Mouse (Mus musculus): ENCODE results near the gene Riok2. TPM values are rescaled to one million over a fixed set of nuclear protein-coding genes. Genes with fewer than 3 reads are reported as not detected.

The Riok2 gene
- polyA plus RNA-seq, 1 experiment, result 1.5 TPM

DNA sequence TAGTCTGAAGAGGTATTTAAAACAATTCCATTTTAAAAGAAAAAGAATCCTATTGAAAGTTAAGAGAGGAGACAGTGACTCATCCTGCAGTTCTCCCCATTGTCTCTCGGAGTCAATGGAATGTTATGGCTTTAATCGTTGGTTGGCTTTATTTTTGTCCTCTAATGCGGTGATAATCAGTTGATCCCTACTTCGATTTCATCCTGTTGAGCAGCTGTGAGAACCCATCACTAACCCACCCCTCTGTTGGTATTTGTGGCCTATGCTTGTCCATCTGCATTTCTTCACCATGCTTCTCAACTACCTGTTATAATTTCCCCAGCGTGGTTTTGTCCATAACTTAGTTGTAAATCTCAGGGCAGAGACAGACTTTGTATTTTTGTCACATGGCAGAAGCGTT, 34.0 kb downstream of the Riok2 start:
- Histone ChIP-seq H3K27ac (ENCODE audit: insufficient read depth, low read depth, low read length) (no peak overlapping the region), H3K36me3 (ENCODE audit: control insufficient read depth, insufficient read depth, low read length) (no peaks in the 10 kb centered on the region), H3K4me3 (ENCODE audit: low read depth, low read length) (no peak overlapping the region), H3K4me1 (ENCODE audit: control insufficient read depth, insufficient read depth, insufficient read length, low read length) (peaks cover 3% of the 10 kb centered on the region; the same call in 1 of the 2 replicates), H3K27me3 (ENCODE audit: control insufficient read depth, insufficient read depth, low read length) (no peaks in the 10 kb centered on the region)
- 78% methylated on average over 6 of the region's 6 CpGs for WGBS
- no peak for TF ChIP-seq CTCF (IDR thresholded peaks at IDR 0.05; ENCODE audit: extremely low read depth, insufficient read length, insufficient replicate concordance, low read depth, low read length)
- TF ChIP-seq POLR2A (IDR thresholded peaks at IDR 0.05; ENCODE audit: low read depth, low read length), result no peak

DNA sequence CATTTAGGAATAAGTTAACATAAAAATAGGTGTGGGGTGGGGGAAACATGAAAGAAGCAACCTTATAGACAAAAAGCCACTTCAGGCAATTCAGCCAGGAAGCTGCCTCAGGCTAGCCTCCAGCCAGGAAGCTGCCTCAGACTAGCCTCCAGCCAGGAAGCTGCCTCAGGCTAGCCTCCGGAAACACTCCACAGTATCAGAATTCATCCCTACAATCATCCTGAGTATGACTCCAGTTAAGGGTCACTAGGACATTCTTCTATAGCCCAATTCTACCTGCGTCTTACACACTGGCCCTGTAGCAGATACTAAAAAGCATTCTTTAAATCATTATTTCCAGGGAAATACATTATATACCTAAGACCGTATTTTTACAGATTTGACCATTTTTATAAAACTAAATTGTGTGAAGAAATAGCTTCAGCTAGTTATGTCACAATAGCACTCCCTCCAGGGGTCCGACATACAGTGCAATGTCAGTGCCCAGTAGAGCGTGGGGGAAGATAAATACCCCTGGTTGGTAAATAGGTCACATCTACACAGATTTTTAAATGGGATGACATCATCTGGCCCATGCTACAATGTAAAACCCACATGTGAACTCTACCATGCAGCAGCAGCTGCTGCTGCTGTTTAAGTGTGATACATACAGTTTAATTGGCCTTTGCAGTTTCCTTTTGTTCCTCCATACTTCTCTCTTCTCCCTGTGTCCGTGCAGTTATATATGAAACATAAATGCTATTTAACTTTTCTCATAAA, 34.8 kb downstream of the Riok2 start:
- Histone ChIP-seq H3K36me3 (ENCODE audit: control insufficient read depth, insufficient read depth, low read length) (no peaks in the 10 kb centered on the region), H3K27me3 (ENCODE audit: control insufficient read depth, insufficient read depth, low read length) (no peaks in the 10 kb centered on the region), H3K4me1 (ENCODE audit: control insufficient read depth, insufficient read depth, insufficient read length, low read length) (peaks cover 3% of the 10 kb centered on the region; the same call in 1 of the 2 replicates), H3K4me3 (ENCODE audit: low read depth, low read length) (no peak overlapping the region), H3K27ac (ENCODE audit: insufficient read depth, low read depth, low read length) (no peak overlapping the region)
- TF ChIP-seq CTCF (IDR thresholded peaks at IDR 0.05; ENCODE audit: extremely low read depth, insufficient read length, insufficient replicate concordance, low read depth, low read length) (no peak), POLR2A (IDR thresholded peaks at IDR 0.05; ENCODE audit: low read depth, low read length) (no peak)
- WGBS, result 89% methylated on average over 6 of the region's 6 CpGs

DNA sequence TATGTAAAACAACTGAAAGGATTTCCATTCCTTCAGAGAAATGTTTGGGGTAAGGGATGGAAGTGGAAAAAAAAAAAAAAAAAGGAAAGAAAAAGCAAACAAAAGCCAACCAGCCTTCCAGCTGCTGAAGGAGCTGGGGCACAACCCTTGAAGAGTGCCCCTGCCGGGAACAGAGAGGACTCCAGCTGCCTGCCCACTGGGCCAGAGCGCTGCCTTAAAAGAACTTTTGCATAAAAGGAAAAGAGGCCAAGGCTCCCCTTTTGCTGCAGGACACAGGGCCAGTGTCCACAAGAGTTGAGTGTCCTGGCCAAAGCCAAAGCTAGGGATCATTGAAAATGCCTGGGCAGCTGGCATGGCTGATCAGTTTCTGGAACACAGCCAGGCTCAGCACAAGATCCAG, 35.5 kb downstream of the Riok2 start:
- Histone ChIP-seq H3K4me1 (ENCODE audit: control insufficient read depth, insufficient read depth, insufficient read length, low read length) (peaks cover 3% of the 10 kb centered on the region; the same call in 1 of the 2 replicates), H3K27me3 (ENCODE audit: control insufficient read depth, insufficient read depth, low read length) (no peaks in the 10 kb centered on the region), H3K27ac (ENCODE audit: insufficient read depth, low read depth, low read length) (no peak overlapping the region), H3K36me3 (ENCODE audit: control insufficient read depth, insufficient read depth, low read length) (no peaks in the 10 kb centered on the region), H3K4me3 (ENCODE audit: low read depth, low read length) (no peak overlapping the region)
- 35% methylated on average over 2 of the region's 2 CpGs for WGBS
- TF ChIP-seq POLR2A (IDR thresholded peaks at IDR 0.05; ENCODE audit: low read depth, low read length) (no peak), CTCF (IDR thresholded peaks at IDR 0.05; ENCODE audit: extremely low read depth, insufficient read length, insufficient replicate concordance, low read depth, low read length) (no peak)

DNA sequence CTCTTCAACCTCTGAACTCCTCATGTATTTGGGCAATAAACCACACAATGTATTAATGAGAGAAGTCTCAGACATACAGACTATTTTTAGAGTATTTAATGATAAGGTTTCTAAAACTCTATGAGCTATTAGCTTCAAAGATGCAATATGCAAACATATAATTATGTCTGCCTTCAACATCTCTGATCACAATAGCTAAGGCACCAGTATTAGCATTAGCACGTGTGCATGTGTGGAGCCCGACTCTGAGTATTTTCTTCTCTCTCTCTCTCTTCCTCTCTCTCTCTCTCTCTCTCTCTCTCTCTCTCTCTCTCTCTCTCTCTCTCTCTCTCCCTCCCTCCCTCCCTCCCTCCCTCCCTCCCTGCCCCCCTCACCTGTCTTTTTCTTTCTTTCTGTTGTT, 37.3 kb downstream of the Riok2 start:
- no peaks in the 10 kb centered on the region for H3K4me1 ChIP-seq (ENCODE audit: control insufficient read depth, insufficient read depth, insufficient read length, low read length)
- H3K36me3 ChIP-seq (ENCODE audit: control insufficient read depth, insufficient read depth, low read length), result no peaks in the 10 kb centered on the region
- no peak overlapping the region for H3K4me3 ChIP-seq (ENCODE audit: low read depth, low read length)
- TF ChIP-seq CTCF (IDR thresholded peaks at IDR 0.05; ENCODE audit: extremely low read depth, insufficient read length, insufficient replicate concordance, low read depth, low read length) (no peak), POLR2A (IDR thresholded peaks at IDR 0.05; ENCODE audit: low read depth, low read length) (no peak)
- H3K27ac ChIP-seq (ENCODE audit: insufficient read depth, low read depth, low read length), result no peak overlapping the region
- no peaks in the 10 kb centered on the region for H3K27me3 ChIP-seq (ENCODE audit: control insufficient read depth, insufficient read depth, low read length)
- 69% methylated on average over 2 of the region's 2 CpGs for WGBS

DNA sequence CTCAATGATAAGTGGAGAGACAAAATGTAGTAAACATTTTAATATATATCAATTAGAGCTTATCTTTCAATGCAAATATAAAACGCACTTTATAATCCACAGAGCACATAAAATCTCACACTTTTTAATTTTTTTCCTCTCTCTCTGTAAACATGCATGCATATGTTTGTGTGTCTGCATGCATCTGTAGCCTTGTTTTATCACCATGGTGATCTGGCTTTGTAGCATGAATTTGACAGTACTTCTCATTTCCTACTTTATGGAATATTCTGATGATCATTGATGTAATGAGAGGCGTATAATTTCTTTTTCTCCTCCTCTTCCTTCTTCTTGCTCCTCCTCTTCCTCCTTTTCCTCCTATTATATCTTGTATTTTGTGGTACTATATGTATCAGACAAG, 38.1 kb downstream of the Riok2 start:
- no peaks in the 10 kb centered on the region for H3K36me3 ChIP-seq (ENCODE audit: control insufficient read depth, insufficient read depth, low read length)
- H3K4me3 ChIP-seq (ENCODE audit: low read depth, low read length), result no peak overlapping the region
- no peak for TF ChIP-seq CTCF (IDR thresholded peaks at IDR 0.05; ENCODE audit: extremely low read depth, insufficient read length, insufficient replicate concordance, low read depth, low read length)
- no peak for TF ChIP-seq POLR2A (IDR thresholded peaks at IDR 0.05; ENCODE audit: low read depth, low read length)
- H3K27ac ChIP-seq (ENCODE audit: insufficient read depth, low read depth, low read length), result no peak overlapping the region
- no peaks in the 10 kb centered on the region for H3K4me1 ChIP-seq (ENCODE audit: control insufficient read depth, insufficient read depth, insufficient read length, low read length)
- 67% methylated on average over 2 of the region's 2 CpGs for whole genome bisulfite sequencing
- H3K27me3 ChIP-seq (ENCODE audit: control insufficient read depth, insufficient read depth, low read length), result no peaks in the 10 kb centered on the region

DNA sequence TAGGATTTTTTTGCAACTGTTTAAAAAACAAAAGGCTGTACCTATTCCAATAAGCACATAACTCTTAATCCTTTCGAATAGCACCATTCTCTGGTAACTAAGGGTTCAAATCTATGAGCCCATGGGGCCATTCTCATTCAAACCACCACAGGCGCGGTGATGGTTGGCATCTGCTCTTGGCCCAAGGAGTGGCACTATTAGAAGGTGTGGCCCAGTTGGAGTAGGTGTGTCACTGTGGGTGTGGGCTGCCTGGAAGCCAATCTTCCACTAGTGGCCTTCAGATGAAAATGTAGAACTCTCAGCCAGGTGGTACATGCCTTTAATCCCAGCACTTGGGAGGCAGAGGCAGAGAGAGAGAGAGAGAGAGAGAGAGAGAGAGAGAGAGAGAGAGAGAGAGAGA, 40.1 kb downstream of the Riok2 start:
- no peaks in the 10 kb centered on the region for H3K36me3 ChIP-seq (ENCODE audit: control insufficient read depth, insufficient read depth, low read length)
- H3K4me1 ChIP-seq (ENCODE audit: control insufficient read depth, insufficient read depth, insufficient read length, low read length), result no peaks in the 10 kb centered on the region
- no peaks in the 10 kb centered on the region for H3K27me3 ChIP-seq (ENCODE audit: control insufficient read depth, insufficient read depth, low read length)
- H3K27ac ChIP-seq (ENCODE audit: insufficient read depth, low read depth, low read length), result no peak overlapping the region
- 88% methylated on average over 3 of the region's 3 CpGs for WGBS
- H3K4me3 ChIP-seq (ENCODE audit: low read depth, low read length), result no peak overlapping the region
- TF ChIP-seq CTCF (IDR thresholded peaks at IDR 0.05; ENCODE audit: extremely low read depth, insufficient read length, insufficient replicate concordance, low read depth, low read length) (no peak), POLR2A (IDR thresholded peaks at IDR 0.05; ENCODE audit: low read depth, low read length) (no peak)

DNA sequence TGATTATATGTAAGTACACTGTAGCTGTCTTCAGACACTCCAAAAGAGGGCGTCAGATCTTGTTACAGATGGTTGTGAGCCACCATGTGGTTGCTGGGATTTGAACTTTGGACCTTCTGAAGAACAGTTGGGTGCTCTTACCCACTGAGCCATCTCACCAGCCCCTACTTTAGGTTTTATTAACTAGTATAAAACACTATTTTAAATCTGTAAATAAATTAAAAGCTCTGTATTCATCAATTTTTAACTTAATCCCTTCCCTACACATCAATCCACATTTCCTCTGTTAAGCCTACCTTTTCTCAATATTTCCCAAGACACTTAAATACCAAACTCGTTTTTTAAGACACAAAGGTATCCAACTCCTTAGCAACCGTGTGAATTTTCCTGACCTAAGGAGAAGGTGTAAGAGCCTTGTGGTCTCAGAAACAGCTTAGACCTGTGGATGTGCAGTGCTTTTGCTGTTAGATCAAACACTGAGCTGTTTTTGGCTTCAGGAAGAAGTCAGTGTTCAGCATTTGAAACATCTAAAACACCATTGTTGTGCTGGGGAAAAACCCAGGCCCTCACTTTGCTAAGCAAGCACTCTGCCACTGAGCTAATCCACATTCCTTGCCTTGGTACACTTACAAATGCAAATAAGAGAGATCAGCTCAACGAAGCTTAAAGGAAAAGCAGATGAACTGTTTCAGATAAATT, 50.6 kb downstream of the Riok2 start:
- Histone ChIP-seq H3K36me3 (ENCODE audit: control insufficient read depth, insufficient read depth, low read length) (no peaks in the 10 kb centered on the region), H3K27ac (ENCODE audit: insufficient read depth, low read depth, low read length) (no peak overlapping the region), H3K4me3 (ENCODE audit: low read depth, low read length) (no peak overlapping the region), H3K4me1 (ENCODE audit: control insufficient read depth, insufficient read depth, insufficient read length, low read length) (no peaks in the 10 kb centered on the region), H3K27me3 (ENCODE audit: control insufficient read depth, insufficient read depth, low read length) (no peaks in the 10 kb centered on the region)
- no peak for TF ChIP-seq POLR2A (IDR thresholded peaks at IDR 0.05; ENCODE audit: low read depth, low read length)
- no peak for TF ChIP-seq CTCF (IDR thresholded peaks at IDR 0.05; ENCODE audit: extremely low read depth, insufficient read length, insufficient replicate concordance, low read depth, low read length)
- 45% methylated on average over 4 of the region's 4 CpGs for whole genome bisulfite sequencing
